Mouse (Mus musculus) heart, postnatal 0 days (tissue): ENCODE measurements at regions not wholly inside any gene's neighbourhood (a gene's known extent, or its start where the extent isn't known, plus 50 kb on each side); places are given as distances from the start of the nearest gene placed in this dataset.

Experiments
- ATAC-seq: fragments of 200-750 bp; cut with Nextera tagmentation; 2 replicates; pipeline ENCODE4 v1.8.0; 2017; ENCODE audit warnings: low read depth, moderate number of reproducible peaks, moderate library complexity; ENCODE audit not compliant: insufficient read depth
- DNase-seq: peaks from one replicate; pipeline ENCODE4 v3.0.0-alpha.2; 2016; ENCODE audit warnings: low spot score
- H3K27ac ChIP-seq: fragments of 300-500 bp; sonication (generic); 2 replicates; pipeline ENCODE4 v1.5.1; 2014; ENCODE audit warnings: low read depth, mild to moderate bottlenecking
- H3K27me3 ChIP-seq: fragments of 300-500 bp; sonication (generic); 2 replicates; pipeline ENCODE4 v1.6.1; 2014; ENCODE audit warnings: low read length, mixed read lengths; ENCODE audit not compliant: control insufficient read depth, insufficient read depth
- H3K36me3 ChIP-seq: fragments of 300-500 bp; sonication (generic); replicated peaks from 2 replicates; pipeline ENCODE4 v1.6.1; 2014; ENCODE audit warnings: low read length, mixed read lengths; ENCODE audit not compliant: control insufficient read depth, insufficient read depth
- H3K4me1 ChIP-seq: fragments of 300-500 bp; sonication (generic); 2 replicates; pipeline ENCODE4 v1.6.1; 2014; ENCODE audit warnings: antibody characterized with exemption; ENCODE audit not compliant: control insufficient read depth, insufficient read depth
- H3K4me2 ChIP-seq: fragments of 300-500 bp; sonication (generic); 2 replicates; pipeline ENCODE4 v1.6.1; 2014; ENCODE audit warnings: low read depth, mild to moderate bottlenecking, low read length, moderate library complexity
- H3K4me3 ChIP-seq: fragments of 300-500 bp; sonication (generic); 2 replicates; pipeline ENCODE4 v1.5.1; 2014; ENCODE audit warnings: low read depth, low read length
- H3K9ac ChIP-seq: fragments of 300-500 bp; sonication (generic); replicated peaks from 2 replicates; pipeline ENCODE4 v1.6.1; 2014; ENCODE audit warnings: low read depth, low read length, mixed read lengths
- H3K9me3 ChIP-seq: fragments of 300-500 bp; sonication (generic); replicated peaks from 2 replicates; pipeline ENCODE4 v1.6.1; 2016; ENCODE audit warnings: low read length; ENCODE audit not compliant: control insufficient read depth
- CTCF ChIP-seq: IDR thresholded peaks from 2 replicates; pipeline ENCODE4 v1.5.1; 2016; ENCODE audit warnings: antibody characterized with exemption, control low read depth, low read depth
- EP300 ChIP-seq: IDR thresholded peaks from 2 replicates; pipeline ENCODE4 v1.6.1; 2016; ENCODE audit warnings: antibody characterized with exemption, low read depth
- WGBS: fragments of 180-500 bp; shearing (Covaris S2); extraction: QIAGEN DNeasy Blood & Tissue Kit; methylation state at CpG from one replicate; pipeline ENCODE4 v1.1.7; 2014; 5-methylcytosine and 5-hydroxymethylcytosine counted together

DNA sequence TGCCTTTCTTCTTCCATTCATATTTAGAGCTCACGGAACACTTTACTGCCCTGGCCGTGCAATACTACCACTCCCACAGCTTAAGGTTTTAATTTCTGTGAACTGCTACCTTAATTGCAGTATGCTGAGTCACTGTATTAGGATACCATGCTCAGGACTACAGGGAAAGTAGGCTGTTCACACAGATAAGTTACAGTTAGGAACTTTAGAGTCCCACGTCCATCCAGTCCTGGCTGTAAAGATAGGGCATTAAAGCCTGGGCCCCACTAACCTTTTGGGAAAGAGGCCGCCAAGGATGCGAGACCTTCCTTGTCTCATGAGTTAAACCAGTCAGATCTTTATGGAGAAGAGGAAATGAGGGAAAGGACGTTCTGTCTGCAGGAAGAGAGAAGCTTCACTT is 574.6 kb downstream of the Stpg2 start:
- H3K4me2 ChIP-seq = no peak overlapping the region
- no peaks in the 10 kb centered on the region for H3K27me3 ChIP-seq
- H3K4me1 ChIP-seq = no peaks in the 10 kb centered on the region
- no peak overlapping the region for H3K9ac ChIP-seq
- no peak for TF ChIP-seq CTCF
- TF ChIP-seq EP300 = no peak
- H3K9me3 ChIP-seq = no peaks in the 10 kb centered on the region
- DNase-seq (no peak), ATAC-seq (no peak)
- no peak overlapping the region for H3K27ac ChIP-seq
- H3K36me3 ChIP-seq = no peaks in the 10 kb centered on the region
- H3K4me3 ChIP-seq = no peak overlapping the region
- WGBS = 67% methylated on average over 6 of the region's 6 CpGs

DNA sequence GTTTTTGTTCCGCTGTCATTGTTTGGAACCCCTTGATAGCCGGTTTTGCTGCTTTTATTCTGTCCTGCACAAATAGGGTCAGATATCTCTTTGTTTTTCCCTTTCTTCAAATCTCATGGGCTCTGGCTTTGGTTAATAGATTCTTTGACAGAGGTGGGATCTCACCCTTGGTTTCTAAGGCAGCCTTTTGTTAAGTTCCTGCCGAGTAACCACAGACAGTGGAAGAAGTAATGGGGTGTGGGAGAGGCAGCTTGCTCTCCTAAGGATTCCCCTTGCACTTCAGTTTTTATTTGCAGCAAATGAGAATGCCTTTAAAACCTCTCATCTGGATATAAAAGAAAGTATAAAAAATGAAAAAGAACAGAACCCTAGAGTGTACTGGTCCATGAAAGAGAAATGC is 577.9 kb downstream of the Stpg2 start:
- no peak for ATAC-seq
- TF ChIP-seq CTCF (no peak), EP300 (no peak)
- no peaks in the 10 kb centered on the region for H3K27me3 ChIP-seq
- H3K9me3 ChIP-seq = no peaks in the 10 kb centered on the region
- no peak for DNase-seq
- H3K4me3 ChIP-seq = no peak overlapping the region
- H3K36me3 ChIP-seq = no peaks in the 10 kb centered on the region
- H3K4me2 ChIP-seq = no peak overlapping the region
- no peaks in the 10 kb centered on the region for H3K4me1 ChIP-seq
- 73% methylated on average over 3 of the region's 3 CpGs for WGBS
- H3K9ac ChIP-seq = no peak overlapping the region
- no peak overlapping the region for H3K27ac ChIP-seq

DNA sequence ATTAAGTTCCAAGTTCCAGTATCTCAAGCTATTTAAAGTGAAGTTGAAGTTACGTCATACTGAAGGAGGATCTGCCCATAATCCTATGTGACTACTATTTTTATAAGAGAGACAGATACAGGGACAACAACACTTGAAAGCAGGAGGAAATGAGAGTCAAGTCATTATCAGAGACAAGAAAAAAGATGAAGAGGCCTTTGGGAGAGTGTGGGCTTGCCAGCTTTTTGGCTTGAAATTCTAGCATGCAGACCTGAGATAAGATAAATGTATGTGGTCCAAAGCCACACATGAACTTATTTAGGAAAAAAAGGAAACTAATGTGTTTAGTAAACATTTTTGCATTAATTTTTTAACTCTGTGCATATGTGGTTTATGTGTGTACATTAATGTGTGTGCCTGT is 581.0 kb downstream of the Stpg2 start:
- Histone ChIP-seq H3K36me3 (no peaks in the 10 kb centered on the region), H3K9ac (no peak overlapping the region), H3K4me3 (no peak overlapping the region), H3K4me1 (no peaks in the 10 kb centered on the region), H3K27me3 (no peaks in the 10 kb centered on the region), H3K9me3 (no peaks in the 10 kb centered on the region), H3K4me2 (no peak overlapping the region), H3K27ac (no peak overlapping the region)
- ATAC-seq (no peak), DNase-seq (no peak)
- TF ChIP-seq CTCF (no peak), EP300 (no peak)
- 25% methylated on average over 1 of the region's 1 CpGs for WGBS

DNA sequence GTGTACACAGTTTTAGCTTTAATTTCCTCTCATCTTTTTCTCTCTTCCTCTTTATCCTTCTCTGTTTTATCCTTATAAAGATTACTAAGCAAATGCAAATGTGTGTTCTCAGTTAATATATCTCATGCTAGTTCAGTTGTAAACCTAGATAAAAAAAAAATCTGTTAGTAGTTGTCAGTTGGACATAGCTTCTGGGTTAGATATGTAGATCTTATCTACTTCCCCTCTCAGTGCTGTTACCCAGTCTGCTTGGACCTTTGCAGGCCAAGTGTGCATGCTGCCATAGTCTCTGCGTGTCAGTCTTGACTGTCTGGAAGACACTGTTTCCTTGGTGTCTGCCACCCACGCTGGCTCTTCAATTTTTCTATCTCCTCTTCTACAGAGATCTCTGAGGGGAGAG is 583.4 kb downstream of the Stpg2 start:
- ATAC-seq (no peak), DNase-seq (no peak)
- TF ChIP-seq CTCF (no peak), EP300 (no peak)
- Histone ChIP-seq H3K9ac (no peak overlapping the region), H3K36me3 (no peaks in the 10 kb centered on the region), H3K27me3 (no peaks in the 10 kb centered on the region), H3K9me3 (no peaks in the 10 kb centered on the region), H3K27ac (no peak overlapping the region), H3K4me2 (no peak overlapping the region), H3K4me1 (no peaks in the 10 kb centered on the region), H3K4me3 (no peak overlapping the region)
- 65% methylated on average over 2 of the region's 2 CpGs for WGBS

DNA sequence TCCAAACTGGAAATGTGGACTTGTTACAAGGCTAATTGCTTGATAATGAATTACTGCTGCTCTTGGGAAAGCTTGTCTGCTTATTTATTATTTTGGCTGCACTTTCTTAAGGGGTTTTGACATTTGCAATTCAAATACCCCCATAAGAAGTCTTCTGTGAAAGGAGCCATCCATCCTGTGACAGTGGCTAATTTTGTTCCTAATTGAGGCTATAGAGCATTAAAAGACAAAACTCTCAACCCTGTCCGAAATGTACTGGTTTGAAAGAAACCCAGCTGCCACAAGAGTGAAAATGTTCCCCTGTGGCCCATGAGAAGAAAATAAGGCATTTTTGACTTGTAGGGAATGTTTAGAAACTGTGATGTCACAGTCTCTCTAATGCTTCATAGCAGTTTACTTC is 591.2 kb downstream of the Stpg2 start:
- H3K9me3 ChIP-seq = no peaks in the 10 kb centered on the region
- WGBS = 69% methylated on average over 1 of the region's 1 CpGs
- no peak overlapping the region for H3K9ac ChIP-seq
- DNase-seq (no peak), ATAC-seq (no peak)
- no peaks in the 10 kb centered on the region for H3K27me3 ChIP-seq
- no peak overlapping the region for H3K27ac ChIP-seq
- no peak for TF ChIP-seq EP300
- no peak for TF ChIP-seq CTCF
- no peaks in the 10 kb centered on the region for H3K4me1 ChIP-seq
- no peak overlapping the region for H3K4me3 ChIP-seq
- H3K4me2 ChIP-seq = no peak overlapping the region
- H3K36me3 ChIP-seq = no peaks in the 10 kb centered on the region

DNA sequence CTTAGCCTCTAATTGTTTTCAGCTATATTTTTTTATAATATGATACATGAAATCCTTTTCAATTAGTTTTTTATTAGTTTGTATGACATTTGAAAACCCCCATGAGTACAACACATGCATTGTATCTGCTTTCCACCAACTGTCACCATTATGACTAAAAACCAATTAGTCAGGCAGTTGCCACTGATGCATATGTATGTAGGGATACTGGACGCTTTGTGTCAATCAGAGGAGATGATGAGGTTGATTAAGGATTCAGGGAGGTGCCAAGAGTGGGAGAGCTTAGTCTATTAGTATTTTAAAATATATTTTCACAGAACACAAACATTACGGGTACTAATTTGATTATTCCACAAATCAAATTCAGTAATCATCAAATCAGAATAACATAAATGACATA is 593.6 kb downstream of the Stpg2 start:
- no peaks in the 10 kb centered on the region for H3K9me3 ChIP-seq
- WGBS = 82% methylated on average over 2 of the region's 2 CpGs
- H3K4me3 ChIP-seq = no peak overlapping the region
- TF ChIP-seq CTCF (no peak), EP300 (no peak)
- H3K4me1 ChIP-seq = no peaks in the 10 kb centered on the region
- H3K4me2 ChIP-seq = no peak overlapping the region
- DNase-seq = no peak
- H3K27ac ChIP-seq = no peak overlapping the region
- no peaks in the 10 kb centered on the region for H3K36me3 ChIP-seq
- H3K9ac ChIP-seq = no peak overlapping the region
- no peaks in the 10 kb centered on the region for H3K27me3 ChIP-seq
- no peak for ATAC-seq
